Mouse (Mus musculus) hindbrain, embryonic 12.5 days (tissue): Measurements from ENCODE around the gene Frmd4a. TPM values are rescaled to one million over a fixed set of nuclear protein-coding genes. Genes with fewer than 3 reads are reported as not detected.

Experiments
- ATAC-seq: fragments of 200-750 bp; cut with Nextera tagmentation; 2 replicates; pipeline ENCODE4 v1.8.0; 2017; ENCODE audit warnings: moderate TSS enrichment; ENCODE audit not compliant: low FRiP score
- H3K27ac ChIP-seq: fragments of 300-500 bp; sonication (generic); 2 replicates; pipeline ENCODE4 v1.5.1; 2016; ENCODE audit warnings: mild to moderate bottlenecking
- H3K27me3 ChIP-seq: fragments of 300-500 bp; sonication (generic); 2 replicates; pipeline ENCODE4 v1.6.1; 2016; ENCODE audit warnings: mild to moderate bottlenecking
- H3K36me3 ChIP-seq: fragments of 300-500 bp; sonication (generic); 2 replicates; pipeline ENCODE4 v1.6.1; 2016; ENCODE audit warnings: mild to moderate bottlenecking
- H3K4me1 ChIP-seq: fragments of 300-500 bp; sonication (generic); 2 replicates; pipeline ENCODE4 v1.6.1; 2016
- H3K4me2 ChIP-seq: fragments of 300-500 bp; sonication (generic); replicated peaks from 2 replicates; pipeline ENCODE4 v1.6.1; 2016; ENCODE audit warnings: mild to moderate bottlenecking
- H3K4me3 ChIP-seq: fragments of 300-500 bp; sonication (generic); 2 replicates; pipeline ENCODE4 v1.5.1; 2016; ENCODE audit warnings: mild to moderate bottlenecking
- H3K9ac ChIP-seq: fragments of 300-500 bp; sonication (generic); 2 replicates; pipeline ENCODE4 v1.6.1; 2016; ENCODE audit warnings: mild to moderate bottlenecking, moderate library complexity
- H3K9me3 ChIP-seq: fragments of 300-500 bp; sonication (generic); replicated peaks from 2 replicates; pipeline ENCODE4 v1.6.1; 2016; ENCODE audit warnings: mild to moderate bottlenecking
- WGBS: fragments of 180-500 bp; shearing (Covaris S2); methylation state at CpG from one replicate; pipeline ENCODE4 v1.1.7; 2016; 5-methylcytosine and 5-hydroxymethylcytosine counted together
- polyA plus RNA-seq: library from polyadenylated mRNA; unstranded; fragments of >200 nt; fragmentation: Nextera tagmentation; extraction: Ambion mirVana; gene quantifications from 2 replicates; pipeline ENCODE4 v1.2.1, GENCODE M21; 2016

Frmd4a gene
- polyA plus RNA-seq, 1 experiment from 2014 or later: 69.6 TPM

- H3K9me3 ChIP-seq: no peaks in the 10 kb centered on the region
- no peaks in the 10 kb centered on the region for H3K27me3 ChIP-seq
- H3K4me1 ChIP-seq: peaks cover 19% of the 10 kb centered on the region
- no peak for ATAC-seq
- no peak overlapping the region for H3K9ac ChIP-seq
- no peak overlapping the region for H3K4me2 ChIP-seq
- 83% methylated on average over 2 of the region's 2 CpGs for WGBS
- H3K36me3 ChIP-seq: peaks cover 50% of the 10 kb centered on the region
- H3K27ac ChIP-seq: no peak overlapping the region
- no peak overlapping the region for H3K4me3 ChIP-seq
Observed at GRCm38 (mm10) chr2:4582930-4583329, 565.4 kb downstream of the Frmd4a start.

GRCm38 (mm10) chr2:4584252-4584651 lies 566.7 kb downstream of the Frmd4a start:
- 75% methylated on average over 5 of the region's 5 CpGs for whole genome bisulfite sequencing
- ATAC-seq: no peak
- peaks cover 24% of the 10 kb centered on the region for H3K4me1 ChIP-seq
- no peak overlapping the region for H3K4me3 ChIP-seq
- no peak overlapping the region for H3K9ac ChIP-seq
- no peaks in the 10 kb centered on the region for H3K27me3 ChIP-seq
- H3K27ac ChIP-seq: no peak overlapping the region
- no peaks in the 10 kb centered on the region for H3K9me3 ChIP-seq
- no peak overlapping the region for H3K4me2 ChIP-seq
- H3K36me3 ChIP-seq: peaks cover 55% of the 10 kb centered on the region

GRCm38 (mm10) chr2:4586245-4586644 lies 568.7 kb downstream of the Frmd4a start:
- WGBS: 66% methylated on average over 11 of the region's 11 CpGs
- Histone ChIP-seq H3K9ac (no peak overlapping the region), H3K27ac (peak overlapping the region; percentile 62; the same call in 1 of the 2 replicates), H3K27me3 (no peaks in the 10 kb centered on the region), H3K9me3 (no peaks in the 10 kb centered on the region), H3K4me3 (no peak overlapping the region), H3K4me1 (peaks cover 24% of the 10 kb centered on the region), H3K36me3 (peaks cover 51% of the 10 kb centered on the region), H3K4me2 (no peak overlapping the region)
- ATAC-seq: no peak

- Histone ChIP-seq H3K9me3 (no peaks in the 10 kb centered on the region), H3K4me2 (no peak overlapping the region), H3K4me3 (no peak overlapping the region), H3K9ac (no peak overlapping the region), H3K4me1 (peaks cover 24% of the 10 kb centered on the region), H3K36me3 (peaks cover 61% of the 10 kb centered on the region), H3K27me3 (no peaks in the 10 kb centered on the region), H3K27ac (peak overlapping the region; percentile 62)
- ATAC-seq: peak; percentile 46; the same call in 1 of the 2 replicates
- WGBS: 67% methylated on average over 13 of the region's 13 CpGs
Observed at GRCm38 (mm10) chr2:4587685-4588409, 570.3 kb downstream of the Frmd4a start.

GRCm38 (mm10) chr2:4591647-4592046 lies 574.1 kb downstream of the Frmd4a start:
- WGBS: 90% methylated on average over 3 of the region's 3 CpGs
- H3K4me1 ChIP-seq: peaks cover 19% of the 10 kb centered on the region
- H3K27ac ChIP-seq: no peak overlapping the region
- H3K27me3 ChIP-seq: no peaks in the 10 kb centered on the region
- no peak overlapping the region for H3K9ac ChIP-seq
- ATAC-seq: no peak
- H3K36me3 ChIP-seq: peaks cover 89% of the 10 kb centered on the region
- no peak overlapping the region for H3K4me2 ChIP-seq
- H3K9me3 ChIP-seq: no peaks in the 10 kb centered on the region
- no peak overlapping the region for H3K4me3 ChIP-seq

- ATAC-seq: no peak
- Histone ChIP-seq H3K36me3 (peaks cover 89% of the 10 kb centered on the region), H3K27me3 (no peaks in the 10 kb centered on the region), H3K4me2 (no peak overlapping the region), H3K9me3 (no peaks in the 10 kb centered on the region), H3K9ac (no peak overlapping the region), H3K27ac (no peak overlapping the region), H3K4me3 (no peak overlapping the region), H3K4me1 (peaks cover 10% of the 10 kb centered on the region)
- 97% methylated on average over 7 of the region's 7 CpGs for WGBS
Observed at GRCm38 (mm10) chr2:4592666-4593065, 575.1 kb downstream of the Frmd4a start.

GRCm38 (mm10) chr2:4593433-4593832 lies 575.9 kb downstream of the Frmd4a start:
- H3K27ac ChIP-seq: no peak overlapping the region
- H3K36me3 ChIP-seq: peaks cover 85% of the 10 kb centered on the region
- no peaks in the 10 kb centered on the region for H3K27me3 ChIP-seq
- no peak overlapping the region for H3K9ac ChIP-seq
- 39% methylated on average over 9 of the region's 9 CpGs for WGBS
- H3K9me3 ChIP-seq: no peaks in the 10 kb centered on the region
- H3K4me1 ChIP-seq: 0 out of 2 replicates have a peak, but pooled peaks cover 3% of the 10 kb centered on the region
- ATAC-seq: peak; percentile 63
- no peak overlapping the region for H3K4me3 ChIP-seq
- H3K4me2 ChIP-seq: no peak overlapping the region

GRCm38 (mm10) chr2:4593878-4594387 lies 576.4 kb downstream of the Frmd4a start:
- Histone ChIP-seq H3K27me3 (no peaks in the 10 kb centered on the region), H3K4me2 (no peak overlapping the region), H3K9me3 (no peaks in the 10 kb centered on the region), H3K4me1 (0 out of 2 replicates have a peak, but pooled peaks cover 3% of the 10 kb centered on the region), H3K27ac (no peak overlapping the region), H3K4me3 (no peak overlapping the region), H3K9ac (no peak overlapping the region), H3K36me3 (peaks cover 86% of the 10 kb centered on the region)
- ATAC-seq: no peak
- 91% methylated on average over 3 of the region's 3 CpGs for WGBS

GRCm38 (mm10) chr2:4596992-4597391 lies 579.5 kb downstream of the Frmd4a start:
- 95% methylated on average over 7 of the region's 7 CpGs for WGBS
- peaks cover 78% of the 10 kb centered on the region for H3K36me3 ChIP-seq

GRCm38 (mm10) chr2:4601034-4601890 lies 583.7 kb downstream of the Frmd4a start:
- Histone ChIP-seq H3K4me2 (no peak overlapping the region), H3K36me3 (peaks cover 81% of the 10 kb centered on the region), H3K27me3 (no peaks in the 10 kb centered on the region), H3K27ac (no peak overlapping the region), H3K9ac (no peak overlapping the region), H3K9me3 (no peaks in the 10 kb centered on the region), H3K4me1 (peaks cover 1% of the 10 kb centered on the region; the same call in 1 of the 2 replicates), H3K4me3 (no peak overlapping the region)
- WGBS: 59% methylated on average over 15 of the region's 15 CpGs
- ATAC-seq: peak; percentile 45; the same call in 1 of the 2 replicates

More at GRCm38 (mm10) chr2:4596992-4597391, 579.5 kb downstream of the Frmd4a start:
- Histone ChIP-seq H3K27me3 (no peaks in the 10 kb centered on the region), H3K4me3 (no peak overlapping the region), H3K9me3 (no peaks in the 10 kb centered on the region), H3K9ac (no peak overlapping the region), H3K4me2 (no peak overlapping the region), H3K27ac (no peak overlapping the region), H3K4me1 (peaks cover 3% of the 10 kb centered on the region; the same call in 1 of the 2 replicates)
- ATAC-seq: no peak

- whole genome bisulfite sequencing: 91% methylated on average over 33 of the region's 33 CpGs
Observed at GRCm38 (mm10) chr2:4603361-4603945, 585.9 kb downstream of the Frmd4a start.

GRCm38 (mm10) chr2:4606559-4606958 lies 589.0 kb downstream of the Frmd4a start:
- H3K4me1 ChIP-seq: no peaks in the 10 kb centered on the region
- H3K4me3 ChIP-seq: no peak overlapping the region
- peaks cover 95% of the 10 kb centered on the region for H3K36me3 ChIP-seq
- ATAC-seq: no peak
- WGBS: 89% methylated on average over 3 of the region's 3 CpGs
- no peaks in the 10 kb centered on the region for H3K9me3 ChIP-seq
- no peak overlapping the region for H3K9ac ChIP-seq
- H3K4me2 ChIP-seq: no peak overlapping the region
- H3K27me3 ChIP-seq: no peaks in the 10 kb centered on the region
- H3K27ac ChIP-seq: no peak overlapping the region

More at GRCm38 (mm10) chr2:4603361-4603945, 585.9 kb downstream of the Frmd4a start:
- Histone ChIP-seq H3K9ac (no peak overlapping the region), H3K9me3 (no peaks in the 10 kb centered on the region), H3K4me3 (no peak overlapping the region), H3K36me3 (peaks cover 84% of the 10 kb centered on the region), H3K27ac (no peak overlapping the region), H3K4me2 (no peak overlapping the region), H3K4me1 (no peaks in the 10 kb centered on the region; the same call in 1 of the 2 replicates), H3K27me3 (no peaks in the 10 kb centered on the region)
- ATAC-seq: no peak
